Mouse (Mus musculus) lung, adult 2 months (tissue): ENCODE data around the gene Dph3.

Experiments
- CTCF ChIP-seq: fragments of 200-500 bp; IDR thresholded peaks from 2 replicates; pipeline ENCODE4 v1.5.1; 2011; ENCODE audit warnings: mild to moderate bottlenecking, low read length, control low read depth; ENCODE audit not compliant: insufficient read depth
- POLR2A ChIP-seq: fragments of 200-500 bp; IDR thresholded peaks from 2 replicates; pipeline ENCODE4 v1.6.1; 2011; ENCODE audit warnings: low read depth, mild to moderate bottlenecking, control low read depth, low read length, borderline replicate concordance; ENCODE audit errors: extremely low read depth

GRCm38 (mm10) chr14:32093500-32094117 is 8.1 kb upstream of the Dph3 start:
- TF ChIP-seq POLR2A (no peak), CTCF (no peak)
